Mouse (Mus musculus): ENCODE measurements around the gene Coro1c. TPM values are rescaled to one million over a fixed set of nuclear protein-coding genes. Genes with fewer than 3 reads are reported as not detected.
A peak's percentile ranks its signal among the peaks of the same experiment; 100 is the strongest.

Coro1c gene
- total RNA-seq, 2 experiments from 2014 or later = 183 to 194 TPM

- DNase-seq = peak; percentile 30
- intact Hi-C loops (cut with DNase I) = no loop called here
Observed at GRCm38 (mm10) chr5:113930648-113931609, 22.4 kb upstream of the Coro1c start.

GRCm38 (mm10) chr5:113929950-113930647, 21.5 kb upstream of the Coro1c start:
- intact Hi-C loops (cut with DNase I) = no loop called here

GRCm38 (mm10) chr5:113929526-113929925, 21.0 kb upstream of the Coro1c start:
- intact Hi-C loops (cut with DNase I) = no loop called here

More at GRCm38 (mm10) chr5:113929950-113930647, 21.5 kb upstream of the Coro1c start:
- no peak for DNase-seq

GRCm38 (mm10) chr5:113924608-113925007, 16.1 kb upstream of the Coro1c start:
- intact Hi-C loops (cut with DNase I) = no loop called here

More at GRCm38 (mm10) chr5:113929526-113929925, 21.0 kb upstream of the Coro1c start:
- no peak for DNase-seq

GRCm38 (mm10) chr5:113921310-113922166, 13.0 kb upstream of the Coro1c start:
- peak; percentile 66 for DNase-seq
- intact Hi-C loops (cut with DNase I) = no loop called here

More at GRCm38 (mm10) chr5:113924608-113925007, 16.1 kb upstream of the Coro1c start:
- DNase-seq = no peak

- intact Hi-C loops (cut with DNase I) = no loop called here
- DNase-seq = no peak
Observed at GRCm38 (mm10) chr5:113919060-113919459, 10.5 kb upstream of the Coro1c start.

GRCm38 (mm10) chr5:113918654-113919053, 10.1 kb upstream of the Coro1c start:
- DNase-seq = no peak
- intact Hi-C loops (cut with DNase I) = no loop called here

- intact Hi-C loops (cut with DNase I) = no loop called here
- no peak for DNase-seq
Observed at GRCm38 (mm10) chr5:113910705-113911104, 2.1 kb upstream of the Coro1c start.

- intact Hi-C loops (cut with DNase I) = no loop called here
- no peak for DNase-seq
Observed at GRCm38 (mm10) chr5:113910065-113910701, 1.6 kb upstream of the Coro1c start.

- DNase-seq = peak; percentile 60
- intact Hi-C loops (cut with DNase I) = no loop called here
Observed at GRCm38 (mm10) chr5:113907786-113908567, 581 bp downstream of the Coro1c start.

- DNase-seq = no peak
- intact Hi-C loops (cut with DNase I) = no loop called here
Observed at GRCm38 (mm10) chr5:113906958-113907735, 1.4 kb downstream of the Coro1c start.

GRCm38 (mm10) chr5:113904987-113905386, 3.6 kb downstream of the Coro1c start:
- intact Hi-C loops (cut with DNase I) = no loop called here

GRCm38 (mm10) chr5:113902983-113903382, 5.6 kb downstream of the Coro1c start:
- intact Hi-C loops (cut with DNase I) = no loop called here
- DNase-seq = no peak

More at GRCm38 (mm10) chr5:113904987-113905386, 3.6 kb downstream of the Coro1c start:
- DNase-seq = no peak

GRCm38 (mm10) chr5:113902017-113902416, 6.5 kb downstream of the Coro1c start:
- intact Hi-C loops (cut with DNase I) = no loop called here
- no peak for DNase-seq

GRCm38 (mm10) chr5:113901074-113901571, 7.4 kb downstream of the Coro1c start:
- intact Hi-C loops (cut with DNase I) = no loop called here
- no peak for DNase-seq

GRCm38 (mm10) chr5:113899543-113899942, 9.0 kb downstream of the Coro1c start:
- intact Hi-C loops (cut with DNase I) = no loop called here
- no peak for DNase-seq

GRCm38 (mm10) chr5:113892005-113892404, 16.6 kb downstream of the Coro1c start:
- no peak for DNase-seq
- intact Hi-C loops (cut with DNase I) = no loop called here

- DNase-seq = no peak
- intact Hi-C loops (cut with DNase I) = no loop called here
Observed at GRCm38 (mm10) chr5:113890874-113891273, 17.7 kb downstream of the Coro1c start.
